Mouse (Mus musculus) c-Kit-negative CD71-positive TER-119-positive erythroid progenitor cells, embryonic 14.5 days (primary cell): ENCODE results near the gene Elmo1.

Experiments
- DNase-seq: peaks from one replicate; pipeline ENCODE4 v3.0.0-alpha.2; 2013; ENCODE audit warnings: low read depth, low spot score

Elmo1 gene

DNA sequence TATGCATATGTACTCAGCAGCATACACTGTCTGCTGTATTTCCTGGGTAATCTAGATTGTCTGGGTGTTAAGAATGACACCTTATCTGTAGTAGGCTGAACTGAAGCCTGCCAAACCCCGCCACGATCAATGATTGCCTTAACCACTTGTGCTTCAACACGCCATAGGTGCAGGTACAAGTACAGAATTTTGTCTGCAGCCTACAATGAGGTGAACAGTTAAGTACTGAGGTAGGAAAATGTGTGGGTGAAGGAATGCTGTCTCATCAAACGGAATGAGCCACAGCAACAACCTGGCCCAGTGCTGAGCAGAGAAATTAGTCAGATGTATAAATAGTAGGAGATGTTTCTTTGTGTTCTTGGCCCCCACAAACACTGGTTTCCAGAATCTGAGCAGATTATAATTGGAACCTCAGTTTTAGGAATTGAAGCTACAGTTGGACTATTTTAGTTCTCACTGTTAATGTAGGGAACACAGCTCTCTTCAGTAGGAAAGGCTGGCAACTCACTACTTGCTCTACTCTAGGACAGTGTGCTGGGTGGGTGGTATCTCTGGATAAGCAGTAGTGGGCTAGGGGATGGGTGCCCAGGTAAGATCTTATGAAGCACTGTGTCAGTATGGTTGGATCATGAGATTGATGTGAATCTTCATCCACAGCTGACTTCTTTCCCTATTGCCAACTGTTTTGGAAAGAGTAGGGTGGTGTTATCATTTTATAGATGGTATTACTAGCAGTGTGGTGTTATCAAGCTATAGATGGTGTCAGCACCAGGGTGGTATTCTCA, 4.7 kb downstream of the Elmo1 start:
- DNase-seq, result no peak

DNA sequence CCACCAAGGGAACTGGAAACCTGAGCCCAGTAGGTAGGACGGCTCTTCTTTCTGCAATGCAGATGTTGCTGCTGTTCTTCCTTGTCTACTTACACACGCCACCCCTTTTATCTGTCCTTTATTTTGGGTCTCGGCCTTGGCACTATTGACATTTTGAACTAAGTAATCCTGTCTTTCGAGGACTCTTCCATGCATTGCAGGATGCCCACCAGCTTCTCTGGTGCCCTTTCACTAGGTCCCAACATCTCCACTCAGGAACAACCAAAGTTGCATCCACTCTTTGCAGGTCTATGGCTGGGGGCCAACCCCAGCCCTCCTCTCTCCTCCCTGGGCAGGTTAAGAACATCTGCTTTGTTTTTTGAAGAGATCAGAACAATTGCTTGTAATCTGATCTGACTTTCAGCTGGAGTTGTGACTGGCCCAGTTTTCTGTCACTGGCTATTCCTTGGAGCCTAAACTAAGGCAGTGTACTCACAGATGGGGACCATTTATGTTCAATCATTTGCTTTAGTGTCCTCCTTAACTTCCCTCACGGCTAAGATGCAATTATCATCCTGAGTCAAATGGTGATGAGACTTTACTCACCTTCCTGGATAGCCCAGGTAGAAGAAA, 6.7 kb downstream of the Elmo1 start:
- no peak for DNase-seq

DNA sequence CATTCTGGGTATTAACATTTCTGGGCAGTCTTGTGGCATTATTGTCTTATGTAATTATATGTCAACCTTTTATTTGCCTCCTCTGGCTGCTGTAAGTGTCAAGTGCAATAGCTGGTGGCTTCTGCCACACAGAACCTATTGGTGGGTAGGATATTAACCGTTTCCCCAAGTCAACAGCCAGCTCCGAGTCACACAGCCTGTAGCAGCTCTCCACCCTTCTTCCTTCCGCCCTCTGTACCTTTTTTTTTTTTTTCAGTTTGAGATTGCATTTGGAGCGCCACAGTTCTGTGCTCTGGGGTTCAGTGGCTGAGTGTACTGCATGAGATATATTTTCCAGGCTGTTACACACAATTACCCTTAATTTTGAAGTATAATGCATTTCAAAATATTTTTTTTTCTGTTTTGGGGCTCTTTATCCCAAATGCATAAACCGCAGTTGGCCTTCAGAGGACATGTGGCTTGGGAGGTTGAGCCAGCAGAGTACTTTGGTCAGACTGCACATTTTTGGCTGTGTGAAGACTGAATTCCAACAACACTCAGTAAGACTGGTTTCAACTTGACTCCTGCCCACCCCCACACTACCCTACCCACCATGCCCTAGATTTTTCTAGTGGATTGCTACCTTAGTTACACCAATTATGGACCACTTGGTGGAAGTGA, 7.7 kb downstream of the Elmo1 start:
- no peak for DNase-seq

DNA sequence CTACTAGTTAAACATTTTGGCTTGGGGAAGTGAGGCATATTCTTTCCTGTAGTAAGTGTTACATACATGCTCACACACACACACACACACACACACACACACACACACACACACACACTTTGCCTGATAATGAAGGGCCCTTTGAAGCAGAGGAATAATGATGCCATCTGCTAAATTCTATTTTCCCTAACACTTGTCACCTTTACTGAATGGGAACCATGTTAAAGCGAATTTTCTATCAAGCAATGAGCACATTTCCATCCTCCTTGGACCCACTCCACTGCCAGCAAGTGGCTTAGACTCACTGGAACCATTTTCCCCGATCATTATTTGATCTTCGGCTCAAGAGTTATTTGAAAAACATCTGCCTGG, 8.2 kb downstream of the Elmo1 start:
- no peak for DNase-seq

DNA sequence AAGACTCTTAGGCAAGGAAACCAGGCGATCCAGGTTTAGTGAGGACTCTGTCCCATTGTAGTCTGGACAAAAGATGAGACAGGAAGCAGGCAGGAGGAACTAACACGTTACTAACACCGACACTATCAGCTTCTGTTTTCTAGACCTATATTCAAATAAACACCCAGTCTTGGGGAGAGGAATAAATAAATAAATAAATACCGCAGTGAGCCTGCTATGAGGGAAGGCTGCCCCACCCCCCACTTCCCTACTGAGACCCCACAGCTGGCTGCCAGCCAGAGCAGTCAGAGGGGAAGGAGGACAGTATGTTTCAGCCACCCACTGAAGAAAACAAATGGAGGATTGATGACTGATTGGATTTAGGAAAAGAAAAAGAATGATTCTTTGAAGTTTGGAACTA, 9.2 kb downstream of the Elmo1 start:
- no peak for DNase-seq

DNA sequence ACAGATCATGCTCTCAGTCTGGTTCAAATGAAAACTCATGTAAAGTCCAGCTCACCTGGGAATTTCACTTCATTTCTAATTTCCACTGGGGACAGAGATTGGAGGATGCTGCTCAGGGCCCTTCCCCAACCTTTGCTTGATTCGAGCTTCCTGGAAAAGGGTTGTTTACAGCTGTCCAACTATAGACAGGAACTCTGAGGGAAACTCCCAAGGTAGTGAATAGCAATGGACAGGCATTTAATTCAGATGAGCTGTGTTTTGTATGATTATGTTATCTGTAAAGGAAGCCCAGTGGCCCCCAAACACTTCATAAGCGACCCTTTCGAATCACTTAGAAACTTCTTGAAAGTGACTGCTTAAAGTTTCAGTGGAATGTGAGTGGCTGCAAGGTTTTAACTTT, 10.0 kb downstream of the Elmo1 start:
- DNase-seq, result no peak

DNA sequence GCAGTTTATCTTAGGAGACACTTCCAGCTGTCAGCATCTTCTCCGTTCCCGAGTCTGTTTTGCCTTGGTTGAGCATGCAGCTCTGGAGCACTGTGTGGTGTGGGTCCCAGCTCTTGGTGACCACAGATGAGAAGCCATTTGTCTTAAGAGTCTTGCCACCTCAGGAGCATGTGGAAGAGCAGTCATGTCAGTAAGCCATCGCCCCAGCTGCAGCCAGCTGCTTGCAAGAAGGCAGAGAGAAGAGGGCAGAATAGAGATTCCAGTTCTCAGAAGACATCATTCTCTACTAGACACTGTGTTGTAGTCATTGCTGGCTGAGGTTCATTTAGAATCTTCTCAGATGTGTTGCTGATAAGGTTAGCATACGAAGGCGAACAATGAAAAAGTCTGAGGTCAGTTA, 11.3 kb downstream of the Elmo1 start:
- DNase-seq, result no peak

DNA sequence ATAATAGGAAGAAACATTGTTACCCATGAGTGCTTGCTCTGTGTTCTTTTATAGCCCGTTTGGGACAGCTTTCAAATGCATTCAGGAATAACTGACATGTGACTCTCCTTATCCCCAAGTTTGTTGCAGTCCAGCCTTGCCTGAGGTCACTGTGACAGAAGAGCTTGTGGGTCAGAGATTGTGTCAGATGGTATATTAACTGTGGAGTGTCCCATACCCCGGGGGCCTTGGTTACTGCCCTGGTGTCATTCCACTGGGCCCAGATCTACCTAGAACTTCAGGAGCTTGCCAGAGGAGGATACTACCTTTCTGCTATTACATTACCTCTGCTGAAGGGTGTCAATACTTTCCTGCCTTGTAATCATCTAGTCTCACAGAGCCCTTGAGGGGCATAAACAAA, 14.4 kb downstream of the Elmo1 start:
- DNase-seq, result no peak

DNA sequence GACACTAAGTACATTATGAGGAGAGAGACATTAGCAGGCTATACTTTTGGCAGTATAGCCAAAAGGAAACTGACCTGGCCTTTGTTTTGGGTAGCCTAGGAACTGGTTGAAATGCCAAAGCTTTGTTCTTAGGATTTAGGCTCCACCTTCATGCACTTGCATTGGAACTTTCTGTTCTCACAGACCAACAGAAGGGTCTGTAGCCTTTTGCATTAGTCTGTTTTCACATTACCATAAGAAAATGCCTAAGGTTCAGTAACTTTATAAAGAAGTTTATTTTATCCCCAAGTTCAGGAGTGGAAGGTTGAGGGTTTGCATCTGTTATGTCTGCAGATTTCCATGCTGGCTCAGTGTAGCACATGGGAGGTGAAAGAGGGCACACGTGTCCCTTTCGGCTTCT, 15.6 kb downstream of the Elmo1 start:
- DNase-seq, result no peak

DNA sequence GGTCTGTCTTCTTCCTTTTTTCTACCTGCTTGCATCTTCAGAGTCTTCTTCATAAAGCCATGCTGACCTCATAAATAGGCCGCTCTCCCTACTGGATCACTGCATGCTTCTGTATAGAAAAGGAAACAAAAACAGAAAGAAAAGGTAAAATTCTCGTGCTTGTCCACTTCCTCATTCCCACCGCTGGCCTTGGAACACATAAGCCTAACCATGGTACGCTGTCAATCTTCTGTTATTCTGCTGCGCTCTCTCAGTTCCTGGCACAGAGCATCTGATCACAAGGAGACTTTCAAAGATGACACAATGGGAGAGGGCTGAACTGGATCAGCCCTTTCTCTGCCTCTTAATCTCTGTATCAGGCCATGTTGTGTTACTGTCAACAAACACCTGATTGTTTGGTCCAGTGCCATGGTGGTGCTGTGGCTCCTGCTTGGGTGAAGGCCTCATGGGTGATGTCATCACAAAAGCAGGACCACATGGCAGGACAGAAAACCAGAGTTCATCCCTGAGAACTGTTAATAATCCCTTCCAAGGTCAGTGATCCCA, 17.6 kb downstream of the Elmo1 start:
- no peak for DNase-seq

DNA sequence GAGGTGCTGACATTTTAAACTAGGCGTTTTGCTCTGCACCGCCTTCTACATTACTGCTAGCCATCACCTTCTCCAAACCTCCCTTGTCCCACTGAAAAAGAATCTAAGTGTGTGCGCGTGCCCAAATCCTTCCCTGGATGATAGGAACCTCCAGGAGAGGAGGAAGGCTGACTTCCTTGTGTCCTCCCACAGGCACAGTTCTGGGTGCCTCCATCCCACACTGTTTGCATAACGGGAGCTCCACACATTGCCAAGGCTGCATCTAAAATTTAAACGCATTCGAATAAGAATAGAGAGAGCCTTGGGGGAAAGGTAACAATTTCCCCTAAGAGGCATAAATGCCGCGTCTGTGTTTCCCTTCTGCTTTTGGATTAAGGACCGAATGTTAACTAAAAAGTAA, 18.6 kb downstream of the Elmo1 start:
- no peak for DNase-seq

DNA sequence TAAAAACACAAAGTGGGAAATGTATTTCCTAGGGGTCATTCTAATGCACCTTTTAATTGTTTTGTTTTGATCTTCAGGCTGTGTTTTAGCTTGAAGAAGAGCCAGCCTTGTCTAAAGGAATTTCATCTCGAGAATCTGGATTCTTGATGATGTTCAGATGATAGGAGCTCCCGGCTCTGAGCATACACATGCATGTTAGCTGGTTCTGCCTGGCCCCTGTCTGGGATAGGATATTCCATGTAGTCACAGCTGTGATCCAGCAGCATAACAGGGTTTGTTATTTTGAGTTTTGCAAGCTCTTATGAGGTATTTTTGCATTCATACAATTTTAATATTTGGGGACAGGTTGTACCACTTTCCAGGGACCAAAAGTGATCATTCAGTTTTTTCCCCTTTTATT, 19.1 kb downstream of the Elmo1 start:
- no peak for DNase-seq

DNA sequence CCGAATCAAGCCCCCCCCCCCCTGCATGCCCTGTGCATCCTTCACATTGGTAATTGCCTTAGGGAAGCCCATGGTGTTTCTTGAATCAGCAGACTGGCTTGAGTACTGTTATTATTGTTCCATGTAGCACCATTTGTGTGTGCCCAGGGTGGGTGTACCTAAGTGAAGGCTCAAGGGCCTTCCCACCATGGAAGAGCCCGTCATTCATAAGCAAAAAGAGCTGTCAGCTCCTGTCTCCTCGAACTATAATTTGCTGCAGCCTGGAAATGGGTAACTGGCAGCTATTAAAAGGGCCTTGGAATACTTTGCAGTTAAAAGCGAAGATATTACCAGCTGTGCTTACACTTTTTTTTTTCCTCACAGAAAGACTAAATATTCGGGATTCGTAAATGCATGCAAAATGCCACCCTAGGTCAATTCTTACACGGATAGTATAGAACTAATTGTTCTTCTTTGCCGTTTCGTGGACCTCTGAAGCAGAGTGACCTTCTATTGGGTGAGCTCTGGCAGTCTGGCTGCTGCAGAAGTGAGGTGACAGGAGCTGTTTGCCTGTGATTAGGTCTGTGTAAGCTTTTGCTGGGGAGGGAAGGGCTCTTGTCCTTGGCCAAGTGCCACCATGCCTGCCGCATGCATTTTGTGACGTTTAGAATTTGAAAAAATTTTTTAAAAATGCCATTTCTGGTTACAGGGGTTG, 19.7 kb downstream of the Elmo1 start:
- no peak for DNase-seq

DNA sequence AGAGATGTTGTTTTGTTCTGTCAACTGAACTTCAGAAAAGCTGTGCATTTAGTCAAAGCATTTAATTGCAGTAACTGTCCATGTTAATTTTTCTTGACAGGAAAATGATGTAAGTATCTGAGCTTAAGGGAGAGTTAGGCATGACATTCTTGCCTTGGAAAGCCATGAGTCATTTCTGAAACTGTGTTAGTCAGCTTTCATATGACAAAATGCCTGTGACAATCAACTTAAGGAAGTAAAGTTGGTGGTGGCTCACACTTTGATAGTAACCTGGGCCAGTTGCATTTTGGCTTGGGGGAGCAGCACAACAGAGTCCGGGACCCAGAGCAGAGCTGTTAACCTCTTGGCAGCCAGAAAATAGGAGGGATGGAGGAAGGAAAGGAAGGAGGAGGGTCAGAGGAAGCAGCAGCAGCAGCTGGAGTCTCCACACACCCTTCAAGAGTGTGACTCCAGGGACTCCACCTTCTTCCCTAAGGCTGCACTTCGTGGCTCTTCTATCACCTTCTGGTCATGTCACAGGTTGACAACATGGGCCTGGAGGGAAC, 20.9 kb downstream of the Elmo1 start:
- no peak for DNase-seq

DNA sequence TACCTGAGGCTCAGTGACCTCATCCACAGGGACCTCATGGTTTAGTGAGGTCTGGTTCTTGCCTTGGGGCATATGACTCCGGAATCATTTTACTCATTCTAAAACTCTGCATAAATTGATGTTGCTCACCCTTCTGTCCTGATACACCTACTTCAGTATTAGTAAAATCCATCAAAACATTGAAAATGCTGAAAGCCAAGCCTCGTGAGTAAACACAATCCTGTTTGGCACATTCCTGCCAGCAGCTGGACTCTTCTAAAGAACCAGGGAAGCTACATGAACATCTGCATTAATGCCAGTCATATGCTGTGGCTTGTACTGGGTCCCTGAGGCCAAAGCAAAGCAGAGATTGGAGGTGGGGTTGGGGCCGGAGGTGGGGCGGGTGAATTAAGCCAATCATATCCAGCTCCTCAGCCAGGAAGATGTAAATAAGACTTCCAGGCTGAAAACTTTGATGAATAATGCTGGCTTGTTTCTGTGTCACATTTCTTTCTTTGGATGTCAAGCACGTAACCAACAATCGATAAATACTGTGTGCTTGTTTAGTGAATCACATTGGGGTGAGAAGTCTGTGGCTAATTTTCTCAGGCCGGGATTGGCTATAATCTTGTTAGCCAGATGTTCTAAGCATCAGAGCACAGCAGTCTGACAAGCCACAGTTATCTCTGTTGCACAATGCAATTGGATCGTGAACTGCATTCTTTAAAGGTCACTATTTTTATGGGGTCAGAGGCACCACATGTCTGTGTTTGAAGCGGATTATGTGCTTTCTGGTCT, 24.9 kb downstream of the Elmo1 start:
- DNase-seq, result no peak

DNA sequence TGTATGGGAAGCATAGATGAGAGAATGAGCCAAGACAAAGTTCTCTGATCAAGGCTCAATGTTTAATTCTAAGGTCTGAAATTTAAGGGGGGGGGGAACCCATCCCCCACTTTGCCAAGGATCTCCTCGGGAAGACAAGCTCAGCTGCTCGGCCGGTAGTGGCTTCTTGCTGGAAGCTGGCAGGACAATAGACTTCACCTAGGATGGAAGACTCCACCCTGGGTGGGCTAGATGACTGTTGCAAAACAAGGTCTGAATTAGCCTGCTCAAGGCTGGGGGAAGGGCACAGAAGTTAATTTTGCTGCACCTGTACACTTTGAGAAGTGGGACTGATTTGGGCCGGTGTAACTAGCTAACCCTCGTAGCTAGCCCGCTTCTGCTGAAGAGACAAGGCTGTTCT, 25.6 kb downstream of the Elmo1 start:
- DNase-seq, result no peak

DNA sequence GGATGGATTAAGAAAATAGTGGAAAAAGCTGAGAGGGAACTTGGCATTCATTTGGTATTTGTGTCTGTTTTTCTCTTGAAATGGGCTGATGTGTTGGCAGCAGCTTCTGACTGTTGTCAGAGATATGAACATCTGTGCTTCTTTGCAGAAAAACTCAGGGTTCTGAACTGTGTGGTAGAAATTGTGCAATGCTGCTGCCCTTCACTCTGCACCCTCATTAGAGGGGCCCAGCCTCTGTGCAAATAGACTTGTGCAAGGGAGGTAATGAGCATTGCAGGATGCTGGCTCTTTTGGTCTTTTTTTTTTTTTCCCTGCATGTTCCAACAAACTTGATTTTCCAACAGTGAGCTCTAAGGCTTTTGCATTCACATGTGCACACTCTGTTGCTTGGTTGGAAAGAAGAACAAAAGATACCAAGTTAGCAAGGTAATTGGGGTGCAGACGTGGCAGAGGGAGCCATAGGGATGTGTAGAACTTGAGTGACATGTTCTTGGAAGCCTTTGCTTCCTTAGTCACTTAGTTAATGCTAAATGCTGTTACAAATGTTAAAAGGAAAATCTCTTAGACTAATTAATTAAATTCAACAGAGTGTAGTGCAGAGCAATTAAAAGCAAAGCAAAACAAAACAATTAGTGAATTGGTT, 26.6 kb downstream of the Elmo1 start:
- DNase-seq, result no peak

DNA sequence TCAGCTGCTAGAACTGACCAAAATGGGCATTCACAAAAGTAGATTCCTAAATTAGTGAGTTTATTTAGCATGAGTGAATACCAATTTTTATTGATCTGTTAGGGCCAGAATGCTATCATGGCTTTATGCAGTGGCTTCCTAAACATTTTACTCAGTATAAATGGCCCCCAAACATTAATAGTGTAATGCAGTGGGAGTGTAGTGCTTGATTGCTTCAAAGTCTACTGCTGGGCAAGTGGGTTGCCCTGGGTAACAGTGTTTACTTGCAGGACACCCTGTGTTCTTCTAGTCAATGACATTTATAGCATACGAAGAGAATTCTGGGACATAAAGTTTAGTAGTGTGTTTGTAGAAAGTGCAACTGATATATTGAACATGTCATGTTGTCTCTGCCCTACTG, 27.3 kb downstream of the Elmo1 start:
- DNase-seq, result no peak

DNA sequence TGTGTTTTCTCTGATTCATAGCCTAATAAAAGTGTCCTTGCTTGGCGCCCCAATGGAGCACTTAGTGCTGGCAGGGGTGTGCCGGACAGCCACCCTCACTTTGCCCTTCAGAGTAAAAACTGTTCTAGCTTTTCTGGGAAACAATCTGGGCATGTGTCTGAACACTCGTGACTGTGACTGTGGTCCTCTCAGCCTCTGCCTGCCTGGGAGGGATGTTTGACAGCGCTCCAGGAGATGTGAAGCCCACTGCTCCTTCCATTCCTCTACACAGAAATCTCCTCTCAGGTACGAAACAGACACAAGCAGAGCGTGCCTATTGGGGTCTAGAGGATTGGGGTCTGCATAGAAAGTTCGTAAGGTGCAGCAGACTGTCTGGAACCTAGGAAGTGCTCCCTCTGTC, 28.5 kb downstream of the Elmo1 start:
- no peak for DNase-seq

DNA sequence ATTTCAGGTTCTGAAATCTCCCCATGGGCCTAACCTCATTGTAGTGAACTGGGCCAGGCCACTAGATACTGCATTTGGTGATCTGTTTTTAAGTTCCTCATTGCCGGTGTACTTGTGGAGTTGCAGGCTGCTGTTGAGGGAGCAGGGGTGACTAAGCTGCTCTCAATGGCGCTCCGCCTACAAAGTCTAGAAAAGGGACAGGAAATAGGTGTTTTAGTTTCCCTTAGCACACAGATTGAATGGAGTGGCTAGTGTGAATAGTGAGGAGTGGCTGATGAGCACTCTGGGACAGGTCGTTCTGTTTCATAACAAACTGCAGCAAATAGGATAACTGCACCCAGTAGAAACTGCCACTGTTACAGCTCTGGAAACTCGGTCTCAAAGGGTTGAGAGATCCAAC, 30.3 kb downstream of the Elmo1 start:
- no peak for DNase-seq
